8 mouse cellular contexts compared by ENCODE assay signal in genomic region chr1:183299161-183299560, GRCm38 (mm10). TPM values are rescaled to one million over a fixed set of nuclear protein-coding genes. Genes with fewer than 3 reads are reported as not detected.
DNase-seq lines count a peak whose midpoint lies in the region; ATAC-seq and TF ChIP-seq lines count a peak whose summit lies in the region.

No protein-coding gene starts in this region.

- no peaks in the 10 kb centered on the region for H3K4me1 ChIP-seq in ES-E14 (ENCODE audit: control insufficient read depth in 2 of 2, insufficient read depth in 2 of 2, low read length in 2 of 2, poor library complexity in 1 of 2)
- H3K4me1 ChIP-seq in cerebellum, adult 2 months (ENCODE audit: control insufficient read depth, insufficient read depth, low read length), result no peaks in the 10 kb centered on the region

- no peak for TF ChIP-seq CTCF in cerebellum, adult 2 months (IDR thresholded peaks at IDR 0.05; ENCODE audit: borderline replicate concordance, insufficient read depth, low read depth, low read length)

- intact Hi-C loops in gastrocnemius, postnatal 36 days (cut with DNase I), result no loop called here

- WGBS in cerebellum, adult 2 months, result 84% methylated on average over 6 of the region's 6 CpGs

- DNase-seq in 3T3-L1 (ENCODE audit: low read depth, low spot score) (peak; percentile 100), ES-E14 (ENCODE audit: low read depth, low spot score) (peak; percentile 100)
- peak; percentile 75 to 86 for DNase-seq in cerebellum, adult 2 months
- peak; percentile 91 to 95 for DNase-seq in gastrocnemius, postnatal 36 days
- peak; percentile 95 for DNase-seq in layer of hippocampus, adult 9-11 months
- peak; percentile 91 for DNase-seq in lung, postnatal 36 days
- DNase-seq in splenic B cell, adult 2 months (ENCODE audit: low read depth, low spot score), result peak; percentile 88

- no peak for ATAC-seq in erythroid progenitor cell, adult 5-6 weeks (replicated peaks; ENCODE audit: low FRiP score, poor library complexity, severe bottlenecking)

- in situ Hi-C loops in ES-E14 (cut with MboI; ENCODE audit: low sequenced_read_pairs in 2 of 2, unreplicated experiment in 2 of 2), result no loop called here

- no peaks in the 10 kb centered on the region for H3K9me3 ChIP-seq in ES-E14 (ENCODE audit: control insufficient read depth, insufficient read depth, low read depth, low read length)

- no peaks in the 10 kb centered on the region for H3K36me3 ChIP-seq in ES-E14 (ENCODE audit: control insufficient read depth, insufficient read depth, low read length, poor library complexity, severe bottlenecking)
- no peaks in the 10 kb centered on the region for H3K36me3 ChIP-seq in splenic B cell, adult 2 months (ENCODE audit: control insufficient read depth, insufficient read depth, low read length, poor library complexity, severe bottlenecking)

- no peak overlapping the region for H3K27ac ChIP-seq in ES-E14 (ENCODE audit: insufficient read depth, low read depth, low read length, poor library complexity, severe bottlenecking)
- H3K27ac ChIP-seq in cerebellum, adult 2 months (ENCODE audit: insufficient read depth, low read length), result no peak overlapping the region

- no peak overlapping the region for H3K4me3 ChIP-seq in ES-E14 (ENCODE audit: insufficient read depth in 1 of 2, low read depth in 1 of 2, low read length in 2 of 2, poor library complexity in 1 of 2, severe bottlenecking in 1 of 2)
- H3K4me3 ChIP-seq in cerebellum, adult 2 months (replicated peaks; ENCODE audit: insufficient read depth, low read depth, low read length), result no peak overlapping the region

- TF ChIP-seq POLR2A in cerebellum, adult 2 months (IDR thresholded peaks at IDR 0.05; ENCODE audit: borderline replicate concordance, insufficient read depth, low read length), result no peak

- H3K27me3 ChIP-seq in cerebellum, adult 2 months (ENCODE audit: control insufficient read depth, insufficient read depth, low read length), result no peaks in the 10 kb centered on the region
- H3K27me3 ChIP-seq in splenic B cell, adult 2 months (ENCODE audit: control insufficient read depth, insufficient read depth, low read length, poor library complexity, severe bottlenecking), result no peaks in the 10 kb centered on the region

- H3K9ac ChIP-seq in ES-E14 (ENCODE audit: insufficient read depth, low read depth, low read length, poor library complexity, severe bottlenecking), result no peak overlapping the region

TF ChIP-seq in ES-E14, 5 proteins besides CTCF, POLR2A, EP300 and RAD21:
- TF ChIP-seq HCFC1 (IDR thresholded peaks at IDR 0.05; ENCODE audit: borderline replicate concordance, insufficient read depth, low read length), result no peak
- TF ChIP-seq CHD2 (IDR thresholded peaks at IDR 0.05; ENCODE audit: low read depth, low read length), result no peak
- no peak for TF ChIP-seq ZC3H11A (IDR thresholded peaks at IDR 0.05; ENCODE audit: borderline replicate concordance, low read depth, low read length)
- TF ChIP-seq ZNF384 (IDR thresholded peaks at IDR 0.05; ENCODE audit: low read depth, low read length), result no peak
- no peak for TF ChIP-seq MAFK (IDR thresholded peaks at IDR 0.05; ENCODE audit: insufficient read depth, low read depth, low read length)

RNA-seq across cellular contexts. Expression of gene Brox, which starts 2.1 kb away (rescaled TPM):
- 25.5 and 34.1 TPM in 2 replicates for total RNA-seq in ES-E14 (2012; rRNA removed)
- 51.8 and 53.0 TPM in 2 replicates for polyA plus RNA-seq in cerebellum, adult 2 months (2012; rRNA removed)
- 10 to 100 TPM; 16.7 to 19.2 TPM for total RNA-seq in gastrocnemius, postnatal 36 days (2021)
- total RNA-seq in erythroid progenitor cell, adult 5-6 weeks (2015; ENCODE audit: low replicate concordance), result 32.7 and 42.5 TPM in 2 replicates
- 82.6 and 82.8 TPM in 2 replicates for total RNA-seq in erythroid progenitor cell, adult 5-6 weeks (2017; ENCODE audit: low replicate concordance)

RNA-seq across cellular contexts. Expression of gene Aida, which starts 2.8 kb away (rescaled TPM):
- total RNA-seq in ES-E14 (2012; rRNA removed), result 22.0 and 28.5 TPM in 2 replicates
- 49.5 and 53.2 TPM in 2 replicates for polyA plus RNA-seq in cerebellum, adult 2 months (2012; rRNA removed)
- total RNA-seq in gastrocnemius, postnatal 36 days (2021), result 10 to 100 TPM; 18.5 to 19.4 TPM
- 40.7 and 75.9 TPM in 2 replicates for total RNA-seq in erythroid progenitor cell, adult 5-6 weeks (2015; ENCODE audit: low replicate concordance)
- 90.7 and 92.3 TPM in 2 replicates for total RNA-seq in erythroid progenitor cell, adult 5-6 weeks (2017; ENCODE audit: low replicate concordance)
